Mouse (Mus musculus) kidney, embryonic 16.5 days (tissue): Measurements from ENCODE around the gene Tgfbrap1. TPM values are rescaled to one million over a fixed set of nuclear protein-coding genes. Genes with fewer than 3 reads are reported as not detected.

Source experiments
- ATAC-seq: fragments of 200-750 bp; cut with Nextera tagmentation; 2 replicates; pipeline ENCODE4 v1.8.0; 2017; ENCODE audit warnings: moderate TSS enrichment; ENCODE audit not compliant: low FRiP score, low TSS enrichment
- H3K27ac ChIP-seq: fragments of 300-500 bp; sonication (generic); 2 replicates; pipeline ENCODE4 v1.5.1; 2014; ENCODE audit warnings: low read length
- H3K27me3 ChIP-seq: fragments of 300-500 bp; sonication (generic); 2 replicates; pipeline ENCODE4 v1.6.1; 2014; ENCODE audit warnings: low read length, control low read depth, mixed read lengths; ENCODE audit not compliant: insufficient read depth
- H3K36me3 ChIP-seq: fragments of 300-500 bp; sonication (generic); 2 replicates; pipeline ENCODE4 v1.6.1; 2014; ENCODE audit warnings: low read length, control low read depth, mixed read lengths; ENCODE audit not compliant: insufficient read depth
- H3K4me1 ChIP-seq: fragments of 300-500 bp; sonication (generic); 2 replicates; pipeline ENCODE4 v1.6.1; 2014; ENCODE audit warnings: low read length, control low read depth, mixed read lengths; ENCODE audit not compliant: insufficient read depth
- H3K4me2 ChIP-seq: fragments of 300-500 bp; sonication (generic); replicated peaks from 2 replicates; pipeline ENCODE4 v1.6.1; 2014; ENCODE audit warnings: low read depth, low read length
- H3K4me3 ChIP-seq: fragments of 300-500 bp; sonication (generic); 2 replicates; pipeline ENCODE4 v1.5.1; 2014; ENCODE audit warnings: mild to moderate bottlenecking, low read length
- H3K9ac ChIP-seq: fragments of 300-500 bp; sonication (generic); replicated peaks from 2 replicates; pipeline ENCODE4 v1.6.1; 2014; ENCODE audit warnings: low read length
- H3K9me3 ChIP-seq: fragments of 300-500 bp; sonication (generic); 2 replicates; pipeline ENCODE4 v1.6.1; 2016; ENCODE audit warnings: low read length, control low read depth
- WGBS: fragments of 180-500 bp; shearing (Covaris S2); extraction: QIAGEN DNeasy Blood & Tissue Kit; methylation state at CpG from one replicate; pipeline ENCODE4 v1.1.7; 2014; 5-methylcytosine and 5-hydroxymethylcytosine counted together
- polyA plus RNA-seq: library from polyadenylated mRNA; unstranded; fragments of >200 nt; fragmentation: Nextera tagmentation; extraction: Ambion mirVana; gene quantifications from 2 replicates; pipeline ENCODE4 v1.2.1, GENCODE M21; 2015

Tgfbrap1 gene
- polyA plus RNA-seq, 1 experiment from 2014 or later: 10.8 TPM

- Histone ChIP-seq H3K36me3 (peaks cover 12% of the 10 kb centered on the region), H3K4me1 (no peaks in the 10 kb centered on the region), H3K27me3 (no peaks in the 10 kb centered on the region), H3K4me2 (no peak overlapping the region), H3K4me3 (no peak overlapping the region), H3K9me3 (no peaks in the 10 kb centered on the region), H3K27ac (no peak overlapping the region), H3K9ac (no peak overlapping the region)
- no peak for ATAC-seq
- 71% methylated on average over 2 of the region's 2 CpGs for WGBS
Measured at GRCm38 (mm10) chr1:43078124-43078523, 20.3 kb downstream of the Tgfbrap1 start.

GRCm38 (mm10) chr1:43074791-43075190 is 23.6 kb downstream of the Tgfbrap1 start:
- WGBS: 85% methylated on average over 2 of the region's 2 CpGs
- Histone ChIP-seq H3K4me2 (no peak overlapping the region), H3K27me3 (no peaks in the 10 kb centered on the region), H3K9ac (no peak overlapping the region), H3K4me1 (no peaks in the 10 kb centered on the region), H3K36me3 (peaks cover 16% of the 10 kb centered on the region), H3K4me3 (no peak overlapping the region), H3K9me3 (no peaks in the 10 kb centered on the region), H3K27ac (no peak overlapping the region)
- ATAC-seq: no peak

GRCm38 (mm10) chr1:43072561-43072960 is 25.9 kb downstream of the Tgfbrap1 start:
- Histone ChIP-seq H3K4me2 (no peak overlapping the region), H3K9me3 (no peaks in the 10 kb centered on the region), H3K9ac (no peak overlapping the region), H3K36me3 (peaks cover 16% of the 10 kb centered on the region), H3K27ac (no peak overlapping the region), H3K27me3 (no peaks in the 10 kb centered on the region), H3K4me1 (0 out of 2 replicates have a peak, but pooled peaks cover 2% of the 10 kb centered on the region), H3K4me3 (no peak overlapping the region)
- ATAC-seq: no peak
- 63% methylated on average over 1 of the region's 1 CpGs for WGBS

- H3K4me1 ChIP-seq: 0 out of 2 replicates have a peak, but pooled peaks cover 2% of the 10 kb centered on the region
- H3K9me3 ChIP-seq: no peaks in the 10 kb centered on the region
- 96% methylated on average over 8 of the region's 8 CpGs for WGBS
- no peak overlapping the region for H3K9ac ChIP-seq
- no peaks in the 10 kb centered on the region for H3K27me3 ChIP-seq
- H3K36me3 ChIP-seq: peaks cover 16% of the 10 kb centered on the region
- H3K27ac ChIP-seq: no peak overlapping the region
- no peak overlapping the region for H3K4me3 ChIP-seq
- no peak for ATAC-seq
- H3K4me2 ChIP-seq: no peak overlapping the region
Measured at GRCm38 (mm10) chr1:43072028-43072427, 26.4 kb downstream of the Tgfbrap1 start.

GRCm38 (mm10) chr1:43070726-43071125 is 27.7 kb downstream of the Tgfbrap1 start:
- 86% methylated on average over 5 of the region's 5 CpGs for WGBS
- peaks cover 19% of the 10 kb centered on the region for H3K36me3 ChIP-seq
- ATAC-seq: no peak

GRCm38 (mm10) chr1:43067551-43067950 is 30.9 kb downstream of the Tgfbrap1 start:
- no peak overlapping the region for H3K4me3 ChIP-seq
- no peak overlapping the region for H3K27ac ChIP-seq
- peaks cover 7% of the 10 kb centered on the region; the same call in 1 of the 2 replicates for H3K36me3 ChIP-seq
- 57% methylated on average over 7 of the region's 7 CpGs for WGBS
- no peak overlapping the region for H3K9ac ChIP-seq
- no peak overlapping the region for H3K4me2 ChIP-seq
- H3K27me3 ChIP-seq: no peaks in the 10 kb centered on the region
- no peak for ATAC-seq
- H3K4me1 ChIP-seq: 0 out of 2 replicates have a peak, but pooled peaks cover 2% of the 10 kb centered on the region
- H3K9me3 ChIP-seq: no peaks in the 10 kb centered on the region

More at GRCm38 (mm10) chr1:43070726-43071125, 27.7 kb downstream of the Tgfbrap1 start:
- 0 out of 2 replicates have a peak, but pooled peaks cover 2% of the 10 kb centered on the region for H3K4me1 ChIP-seq
- H3K9ac ChIP-seq: no peak overlapping the region
- no peak overlapping the region for H3K4me2 ChIP-seq
- no peak overlapping the region for H3K27ac ChIP-seq
- H3K9me3 ChIP-seq: no peaks in the 10 kb centered on the region
- no peaks in the 10 kb centered on the region for H3K27me3 ChIP-seq
- H3K4me3 ChIP-seq: no peak overlapping the region

- Histone ChIP-seq H3K36me3 (peaks cover 7% of the 10 kb centered on the region; the same call in 1 of the 2 replicates), H3K4me3 (no peak overlapping the region), H3K9me3 (no peaks in the 10 kb centered on the region), H3K4me2 (no peak overlapping the region), H3K9ac (no peak overlapping the region), H3K4me1 (0 out of 2 replicates have a peak, but pooled peaks cover 2% of the 10 kb centered on the region), H3K27me3 (no peaks in the 10 kb centered on the region), H3K27ac (no peak overlapping the region)
- 88% methylated on average over 8 of the region's 8 CpGs for WGBS
- no peak for ATAC-seq
Measured at GRCm38 (mm10) chr1:43066573-43066972, 31.9 kb downstream of the Tgfbrap1 start.

- H3K9me3 ChIP-seq: no peaks in the 10 kb centered on the region
- no peak overlapping the region for H3K4me3 ChIP-seq
- peak; percentile 89 for ATAC-seq
- H3K27ac ChIP-seq: no peak overlapping the region
- no peaks in the 10 kb centered on the region for H3K27me3 ChIP-seq
- H3K4me2 ChIP-seq: no peak overlapping the region
- H3K9ac ChIP-seq: no peak overlapping the region
- 0 out of 2 replicates have a peak, but pooled peaks cover 2% of the 10 kb centered on the region for H3K4me1 ChIP-seq
- 49% methylated on average over 9 of the region's 9 CpGs for WGBS
- H3K36me3 ChIP-seq: peaks cover 12% of the 10 kb centered on the region; the same call in 1 of the 2 replicates
Measured at GRCm38 (mm10) chr1:43065615-43066310, 32.7 kb downstream of the Tgfbrap1 start.

GRCm38 (mm10) chr1:43051903-43052302 is 46.5 kb downstream of the Tgfbrap1 start:
- Histone ChIP-seq H3K9ac (no peak overlapping the region), H3K4me3 (no peak overlapping the region), H3K4me1 (no peaks in the 10 kb centered on the region), H3K4me2 (no peak overlapping the region), H3K27ac (no peak overlapping the region), H3K36me3 (peaks cover 33% of the 10 kb centered on the region), H3K27me3 (no peaks in the 10 kb centered on the region), H3K9me3 (no peaks in the 10 kb centered on the region)
- 0 out of 2 replicates have a peak, but pooled peaks have one; percentile 20 for ATAC-seq
- WGBS: 86% methylated on average over 5 of the region's 5 CpGs

GRCm38 (mm10) chr1:43047811-43048210 is 50.6 kb downstream of the Tgfbrap1 start:
- no peak overlapping the region for H3K27ac ChIP-seq
- WGBS: 89% methylated on average over 10 of the region's 10 CpGs
- ATAC-seq: no peak

More at GRCm38 (mm10) chr1:43047811-43048210, 50.6 kb downstream of the Tgfbrap1 start:
- Histone ChIP-seq H3K4me1 (peaks cover 12% of the 10 kb centered on the region; the same call in 1 of the 2 replicates), H3K4me2 (no peak overlapping the region), H3K27me3 (no peaks in the 10 kb centered on the region), H3K36me3 (peaks cover 14% of the 10 kb centered on the region), H3K9me3 (no peaks in the 10 kb centered on the region), H3K4me3 (no peak overlapping the region), H3K9ac (no peak overlapping the region)
